Mouse (Mus musculus) cerebellum, adult 9-10 months (tissue): Measurements from ENCODE around the gene Gm37240.
A peak's percentile ranks its signal among the peaks of the same experiment; 100 is the strongest.

Experiments
- DNase-seq: peaks from one replicate; pipeline ENCODE4 v3.0.0; 2022

Gene Gm37240

DNA sequence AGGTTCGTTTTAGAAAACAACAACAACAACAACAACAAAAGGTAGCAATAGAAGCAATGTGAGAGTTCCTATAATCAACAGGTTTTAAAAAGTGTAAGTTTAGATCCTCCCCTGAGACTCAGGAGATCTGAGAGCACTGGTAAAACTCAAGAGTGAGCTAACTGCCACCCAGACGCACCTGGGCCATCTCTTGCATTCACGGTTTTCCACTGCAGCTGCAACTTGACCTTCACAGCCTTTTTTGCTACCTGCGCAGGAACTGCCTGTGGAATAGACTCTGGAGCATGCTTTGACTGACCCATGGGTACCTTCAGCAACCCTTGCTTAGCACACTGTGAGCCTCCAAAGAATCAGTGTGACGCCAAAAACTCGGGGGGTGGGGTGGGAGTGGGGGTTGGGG is 1157.5 kb downstream of the Gm37240 start:
- DNase-seq = no peak

- no peak for DNase-seq
Observed at GRCm38 (mm10) chr3:84723996-84724395, 1163.3 kb downstream of the Gm37240 start.

DNA sequence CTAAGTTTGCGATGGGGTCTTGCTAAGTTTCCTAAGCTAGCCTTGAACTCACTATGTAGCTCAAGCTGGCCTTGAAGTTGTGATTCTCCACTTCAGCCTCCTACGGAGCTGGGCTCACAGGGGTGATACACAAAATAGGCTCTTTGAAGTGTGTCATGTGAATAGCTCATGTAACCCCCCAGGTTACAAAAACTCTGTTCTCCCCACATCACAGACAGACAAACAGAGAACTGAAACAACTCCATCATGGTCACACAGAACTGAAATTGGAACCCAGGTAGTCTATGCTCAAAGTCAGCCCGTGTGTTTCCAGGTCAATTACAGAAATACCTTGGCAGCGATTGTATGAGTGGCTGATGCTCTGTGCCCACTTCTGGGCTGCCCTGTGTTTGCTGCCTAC is 1164.6 kb downstream of the Gm37240 start:
- no peak for DNase-seq

GRCm38 (mm10) chr3:84715073-84715768 is 1172.1 kb downstream of the Gm37240 start:
- no peak for DNase-seq

- DNase-seq = no peak
Observed at GRCm38 (mm10) chr3:84712941-84713340, 1174.4 kb downstream of the Gm37240 start.

DNA sequence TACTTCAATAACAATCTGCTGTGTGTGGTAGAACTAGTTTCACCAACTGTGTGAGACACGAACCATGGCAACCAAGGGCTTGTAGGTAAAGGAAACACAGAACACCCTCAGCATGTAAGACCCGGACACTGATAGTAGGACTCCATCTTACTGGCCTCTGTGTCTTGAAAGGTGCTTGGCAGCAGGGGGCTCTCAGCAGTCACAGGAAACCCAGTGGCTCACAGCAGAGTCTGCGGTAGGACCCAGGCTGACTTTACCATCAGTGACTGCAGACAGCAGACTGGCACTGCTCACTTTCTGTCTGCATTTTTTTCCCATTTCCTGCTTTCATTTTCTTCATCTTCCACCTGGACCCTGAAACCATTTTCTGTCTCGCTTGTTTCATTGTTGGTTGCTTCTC is 1176.6 kb downstream of the Gm37240 start:
- no peak for DNase-seq

DNA sequence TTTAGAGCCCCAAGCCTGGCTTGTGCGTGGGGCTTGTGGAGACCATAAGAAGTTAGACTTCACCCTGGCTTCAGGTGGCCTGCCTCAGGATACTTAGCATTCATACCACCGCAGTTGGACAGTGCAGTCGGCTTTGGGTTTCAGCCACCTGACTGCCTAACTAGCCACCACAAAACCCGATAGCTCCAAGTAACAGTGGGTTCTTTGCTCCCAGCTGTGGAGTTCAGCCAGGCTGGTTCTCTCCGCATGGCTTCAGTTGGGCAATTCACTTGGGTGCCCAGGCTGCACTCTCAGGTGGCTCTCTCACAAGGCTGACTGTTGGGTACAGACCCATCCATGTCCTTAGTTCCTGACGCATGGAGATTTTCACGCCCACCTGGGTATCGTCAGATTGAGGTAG is 1177.4 kb downstream of the Gm37240 start:
- DNase-seq = no peak

GRCm38 (mm10) chr3:84709100-84709499 is 1178.2 kb downstream of the Gm37240 start:
- no peak for DNase-seq

- DNase-seq = no peak
Observed at GRCm38 (mm10) chr3:84708469-84708868, 1178.8 kb downstream of the Gm37240 start.

DNA sequence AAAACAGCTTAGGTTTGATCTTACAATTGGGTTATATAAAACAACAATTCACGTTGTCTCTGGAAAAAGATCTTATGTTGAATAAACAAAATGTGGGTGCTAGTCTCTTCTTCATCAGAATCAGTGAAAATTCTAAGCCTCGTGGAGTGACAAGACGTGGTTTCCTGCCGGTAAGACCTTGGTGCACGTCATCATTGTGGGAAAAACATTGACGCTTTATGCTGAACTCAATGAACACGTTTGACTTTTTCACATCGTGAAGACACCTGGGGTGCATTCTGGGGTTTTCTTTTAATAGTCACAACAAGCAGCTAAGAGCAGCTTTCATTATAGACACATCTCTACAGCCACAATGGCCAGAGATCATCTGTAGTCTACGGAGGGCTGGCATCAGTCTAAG is 1182.1 kb downstream of the Gm37240 start:
- no peak for DNase-seq

- DNase-seq = no peak
Observed at GRCm38 (mm10) chr3:84703083-84703810, 1184.1 kb downstream of the Gm37240 start.

- no peak for DNase-seq
Observed at GRCm38 (mm10) chr3:84701964-84702363, 1185.4 kb downstream of the Gm37240 start.

GRCm38 (mm10) chr3:84701509-84701908 is 1185.8 kb downstream of the Gm37240 start:
- no peak for DNase-seq

- DNase-seq = no peak
Observed at GRCm38 (mm10) chr3:84696428-84696917, 1190.8 kb downstream of the Gm37240 start.

GRCm38 (mm10) chr3:84695867-84696361 is 1191.4 kb downstream of the Gm37240 start:
- no peak for DNase-seq

DNA sequence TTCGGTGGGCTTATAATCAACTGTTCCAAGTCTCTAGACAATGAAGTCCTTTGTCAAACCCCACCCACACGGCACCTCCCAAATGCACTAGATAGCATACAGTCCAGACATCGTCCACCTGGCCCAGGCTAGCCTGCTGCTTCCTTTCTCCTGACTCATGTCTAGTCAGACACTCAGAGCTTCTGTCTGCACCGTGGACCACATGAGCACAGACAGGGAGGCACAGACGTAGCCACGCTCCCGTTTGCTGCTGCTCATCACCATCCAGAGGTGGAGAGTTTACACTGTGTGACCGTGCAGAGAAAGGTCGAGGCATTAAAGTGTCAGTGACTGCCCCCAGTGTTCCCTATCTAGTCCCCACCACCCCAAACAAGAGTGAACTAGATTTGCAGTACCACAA is 1191.9 kb downstream of the Gm37240 start:
- no peak for DNase-seq

- DNase-seq = no peak
Observed at GRCm38 (mm10) chr3:84693886-84694285, 1193.4 kb downstream of the Gm37240 start.

DNA sequence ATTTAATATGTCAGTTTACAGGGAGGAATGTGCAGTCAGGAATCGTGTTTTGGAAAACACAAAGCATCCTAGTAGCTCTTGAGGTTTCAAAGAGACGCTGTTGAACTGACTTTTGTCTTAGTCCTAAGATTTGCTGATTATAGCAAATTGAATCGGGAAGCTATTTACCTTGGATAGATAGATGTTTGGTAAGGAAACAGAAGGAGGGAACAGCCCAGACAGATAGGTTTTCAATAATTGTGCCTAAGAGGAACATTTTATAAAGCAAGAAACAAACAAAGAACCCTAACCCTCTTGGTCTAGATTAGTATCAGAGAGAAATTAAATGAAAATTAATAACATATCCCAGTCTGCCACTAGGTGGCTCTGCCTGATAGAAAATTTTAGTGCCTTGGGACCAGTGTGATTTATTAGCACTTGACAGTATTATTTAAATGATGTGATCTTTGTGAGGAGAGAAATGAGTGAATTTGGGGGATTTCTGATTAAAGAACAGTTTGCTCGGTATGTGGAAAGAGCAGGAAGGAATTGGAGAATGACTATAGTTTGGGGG is 1194.6 kb downstream of the Gm37240 start:
- peak; percentile 69 for DNase-seq

GRCm38 (mm10) chr3:84690091-84690771 is 1197.1 kb downstream of the Gm37240 start:
- no peak for DNase-seq

DNA sequence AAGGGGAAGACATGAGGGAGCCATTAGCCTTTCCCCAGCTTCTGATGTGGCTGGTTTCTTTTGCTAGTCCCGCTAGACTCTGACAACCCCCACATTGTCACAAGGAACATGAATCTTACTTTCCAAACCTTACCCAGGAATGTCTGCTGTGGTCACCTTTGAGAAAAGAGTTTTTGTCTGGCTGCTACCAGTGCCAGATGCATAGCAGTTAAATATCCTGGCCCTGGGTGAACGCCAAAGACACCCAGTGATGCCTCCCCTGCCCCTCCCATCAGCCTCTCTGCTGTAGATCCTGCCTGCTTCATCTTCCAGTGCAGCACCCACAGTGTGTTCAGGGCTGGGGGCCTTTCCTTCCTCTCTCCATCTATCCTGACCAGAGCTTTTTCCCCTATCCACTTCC is 1197.7 kb downstream of the Gm37240 start:
- no peak for DNase-seq

DNA sequence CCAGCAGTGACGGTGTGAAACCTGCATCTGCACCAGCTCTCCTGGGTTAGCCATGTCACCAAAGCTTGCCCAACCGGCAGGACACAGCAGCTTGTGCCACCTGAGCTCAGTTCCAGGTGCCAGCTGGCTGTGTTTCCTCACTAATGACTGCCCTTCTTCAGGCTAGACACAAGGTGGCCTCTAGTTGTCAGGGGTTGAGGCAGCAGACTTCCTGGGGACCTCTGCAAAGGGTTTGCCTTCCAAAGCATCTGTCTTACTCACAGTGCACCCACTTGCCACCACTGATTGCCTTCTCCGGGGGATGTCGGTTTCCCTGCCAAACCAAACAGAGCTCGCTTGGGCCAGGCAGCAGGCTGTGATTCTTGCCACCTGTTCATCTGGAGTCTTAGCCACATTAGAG is 1199.1 kb downstream of the Gm37240 start:
- DNase-seq = peak; percentile 53

GRCm38 (mm10) chr3:84687488-84687846 is 1199.9 kb downstream of the Gm37240 start:
- no peak for DNase-seq

GRCm38 (mm10) chr3:84686799-84687487 is 1200.4 kb downstream of the Gm37240 start:
- no peak for DNase-seq
